ENCODE assay signal across 13 mouse cellular contexts in genomic region chr8:127214748-127215433, GRCm38 (mm10).
DNase-seq lines count a peak whose midpoint lies in the region; ATAC-seq lines count a peak whose summit lies in the region.
"Had no signal": no experiment of that assay in that cellular context is flagged by ENCODE, and none has a peak within 500 bp of the region (broad histone marks: within the 10 kb centered on the region; RNA-seq: fewer than 3 reads in every experiment).

No protein-coding gene starts in this region.

- WGBS in embryonic facial prominence, embryonic 11.5 days: 60% methylated on average over 4 of the region's 4 CpGs
- WGBS in embryonic facial prominence, embryonic 10.5 days: 67% methylated on average over 4 of the region's 4 CpGs
- WGBS in limb, embryonic 13.5 days: 26% methylated on average over 4 of the region's 4 CpGs

- H3K27ac ChIP-seq in embryonic facial prominence, embryonic 11.5 days (replicated peaks; ENCODE audit: low read depth, low read length): no peak overlapping the region
- no peak overlapping the region for H3K27ac ChIP-seq in embryonic facial prominence, embryonic 10.5 days (replicated peaks)
- H3K27ac ChIP-seq in limb, embryonic 13.5 days: peak overlapping the region; percentile 74
- H3K27ac ChIP-seq: heart, embryonic 15.5 days; lung, embryonic 15.5 days had no signal

- no peaks in the 10 kb centered on the region; the same call in none of the 2 replicates for H3K4me1 ChIP-seq in embryonic facial prominence, embryonic 11.5 days (ENCODE audit: control insufficient read depth, insufficient read depth, low read length)
- H3K4me1 ChIP-seq in embryonic facial prominence, embryonic 10.5 days: peaks cover 31% of the 10 kb centered on the region
- peaks cover 64% of the 10 kb centered on the region for H3K4me1 ChIP-seq in limb, embryonic 13.5 days

- no peaks in the 10 kb centered on the region for H3K36me3 ChIP-seq in embryonic facial prominence, embryonic 11.5 days (replicated peaks; ENCODE audit: control insufficient read depth, insufficient read depth, low read depth, low read length)
- H3K36me3 ChIP-seq in embryonic facial prominence, embryonic 10.5 days (replicated peaks): no peaks in the 10 kb centered on the region
- no peaks in the 10 kb centered on the region for H3K36me3 ChIP-seq in limb, embryonic 13.5 days
- H3K36me3 ChIP-seq: heart, embryonic 15.5 days; lung, embryonic 15.5 days had no signal

- peak; percentile 64; the same call in 1 of the 2 replicates for ATAC-seq in embryonic facial prominence, embryonic 11.5 days (replicated peaks; ENCODE audit: insufficient number of reproducible peaks, low FRiP score, low TSS enrichment, low read depth)
- ATAC-seq in limb, embryonic 13.5 days (ENCODE audit: low FRiP score, low read depth): peak; percentile 88
- ATAC-seq: activated CD4-positive, CD25-positive, alpha-beta regulatory T cell, adult 4 months had no signal

- DNase-seq in embryonic facial prominence, embryonic 11.5 days (ENCODE audit: low spot score): peak; percentile 43
- no peak for DNase-seq in embryonic facial prominence, embryonic 10.5 days (ENCODE audit: low spot score)
- peak; percentile 42 for DNase-seq in retina, postnatal 1 day
- DNase-seq in retina, embryonic 14.5 days (ENCODE audit: low spot score): no peak
- DNase-seq in ovary, postnatal 36 days (ENCODE audit: low spot score): no peak
- DNase-seq in spleen, adult 18-20 months: no peak
- no peak for DNase-seq in cerebellum, adult 9-10 months
- DNase-seq: kidney, adult 9 months had no signal

- H3K4me3 ChIP-seq in embryonic facial prominence, embryonic 11.5 days (ENCODE audit: low read depth, low read length): no peak overlapping the region
- no peak overlapping the region for H3K4me3 ChIP-seq in embryonic facial prominence, embryonic 10.5 days
- H3K4me3 ChIP-seq in limb, embryonic 13.5 days: no peak overlapping the region
- H3K4me3 ChIP-seq: heart, embryonic 15.5 days; lung, embryonic 15.5 days; myocyte had no signal

- H3K27me3 ChIP-seq in embryonic facial prominence, embryonic 11.5 days (ENCODE audit: control insufficient read depth, insufficient read depth, low read length): no peaks in the 10 kb centered on the region
- H3K27me3 ChIP-seq in embryonic facial prominence, embryonic 10.5 days (replicated peaks; ENCODE audit: low read depth, poor library complexity, severe bottlenecking): no peaks in the 10 kb centered on the region
- H3K27me3 ChIP-seq in limb, embryonic 13.5 days: no peaks in the 10 kb centered on the region
- H3K27me3 ChIP-seq: heart, embryonic 15.5 days; lung, embryonic 15.5 days had no signal

- H3K9me3 ChIP-seq in embryonic facial prominence, embryonic 11.5 days (replicated peaks; ENCODE audit: control insufficient read depth, low read length): no peaks in the 10 kb centered on the region
- H3K9me3 ChIP-seq in embryonic facial prominence, embryonic 10.5 days: no peaks in the 10 kb centered on the region
- no peaks in the 10 kb centered on the region for H3K9me3 ChIP-seq in limb, embryonic 13.5 days
- H3K9me3 ChIP-seq: heart, embryonic 15.5 days; lung, embryonic 15.5 days had no signal

- no peak overlapping the region for H3K4me2 ChIP-seq in embryonic facial prominence, embryonic 11.5 days (ENCODE audit: low read depth, low read length)
- peak overlapping the region; percentile 31 for H3K4me2 ChIP-seq in limb, embryonic 13.5 days (replicated peaks)
- H3K4me2 ChIP-seq: heart, embryonic 15.5 days; lung, embryonic 15.5 days had no signal

- H3K9ac ChIP-seq in embryonic facial prominence, embryonic 11.5 days (replicated peaks; ENCODE audit: low read length): no peak overlapping the region; the same call in 1 of the 2 replicates
- no peak overlapping the region for H3K9ac ChIP-seq in limb, embryonic 13.5 days
- H3K9ac ChIP-seq: heart, embryonic 15.5 days; lung, embryonic 15.5 days had no signal

Comparison
In these comparisons a context has a peak if more than half of its experiments do, and no peak if none do; other contexts are left out.
1. DNase-seq: peak in embryonic facial prominence, embryonic 11.5 days (single experiment) and retina, postnatal 1 day (single experiment); none in embryonic facial prominence, embryonic 10.5 days (single experiment), retina, embryonic 14.5 days (single experiment), ovary, postnatal 36 days (single experiment), spleen, adult 18-20 months (0 of 2) and cerebellum, adult 9-10 months (single experiment).